8 mouse cellular contexts compared by ENCODE assay signal in the genomic region with DNA sequence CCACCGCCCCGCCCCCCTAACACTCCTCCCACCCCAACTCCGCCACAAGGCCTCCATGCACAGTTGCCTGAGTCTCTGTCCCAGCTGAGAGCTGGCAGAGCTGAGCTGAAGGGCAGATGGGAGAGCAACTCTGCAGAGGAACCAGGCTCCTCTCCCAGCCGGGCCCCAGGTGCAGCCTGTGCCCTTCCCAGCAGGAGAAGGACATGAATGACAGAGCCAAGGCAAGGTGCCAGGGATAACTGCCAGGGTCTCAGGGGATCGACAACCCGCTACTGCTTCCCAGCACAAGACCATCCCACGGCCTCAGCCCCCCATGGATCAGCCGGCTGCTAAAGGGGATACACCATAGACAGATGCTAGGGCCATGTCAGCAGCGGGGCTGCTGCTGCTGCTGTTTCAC. TPM values are rescaled to one million over a fixed set of nuclear protein-coding genes. Genes with fewer than 3 reads are reported as not detected.
DNase-seq lines count a peak whose midpoint lies in the region; ATAC-seq and TF ChIP-seq lines count a peak whose summit lies in the region.

No protein-coding gene starts in this region.

- H3K9ac ChIP-seq in hindbrain, postnatal 0 days (replicated peaks; ENCODE audit: low read length): no peak overlapping the region
- no peak overlapping the region for H3K9ac ChIP-seq in midbrain, embryonic 15.5 days

- peak; percentile 70 for DNase-seq in layer of hippocampus, postnatal 10 days (ENCODE audit: low spot score in 2 of 2)
- no peak for DNase-seq in layer of hippocampus, adult 2 months (ENCODE audit: low spot score in 2 of 2)
- peak; percentile 91 to 92 for DNase-seq in cerebellum, adult 2 months
- peak; percentile 82 for DNase-seq in hindbrain, postnatal 0 days (ENCODE audit: low spot score)
- DNase-seq in left cerebral cortex, postnatal 25 days (ENCODE audit: low spot score in 2 of 2): no peak
- no peak for DNase-seq in urinary bladder, postnatal 25 days (ENCODE audit: low spot score)
- no peak for DNase-seq in spleen, postnatal 10 days (ENCODE audit: low spot score in 2 of 2)

- TF ChIP-seq POLR2A in cerebellum, adult 2 months (IDR thresholded peaks at IDR 0.05; ENCODE audit: borderline replicate concordance, insufficient read depth, low read length): no peak

- TF ChIP-seq CTCF in layer of hippocampus, adult 2 months (conservative IDR thresholded peaks at IDR 0.05): no peak
- TF ChIP-seq CTCF in cerebellum, adult 2 months (IDR thresholded peaks at IDR 0.05; ENCODE audit: borderline replicate concordance, insufficient read depth, low read depth, low read length): no peak
- no peak for TF ChIP-seq CTCF in hindbrain, postnatal 0 days (IDR thresholded peaks at IDR 0.05; ENCODE audit: low read depth)

- ATAC-seq in hindbrain, postnatal 0 days: peak; percentile 86
- ATAC-seq in midbrain, embryonic 15.5 days (replicated peaks): peak; percentile 72

- intact Hi-C loops in left cerebral cortex, postnatal 25 days (cut with DNase I): no loop called here

- peaks cover 15% of the 10 kb centered on the region for H3K4me1 ChIP-seq in cerebellum, adult 2 months (ENCODE audit: control insufficient read depth, insufficient read depth, low read length)
- H3K4me1 ChIP-seq in hindbrain, postnatal 0 days (ENCODE audit: insufficient read depth, low read length): no peaks in the 10 kb centered on the region; the same call in 1 of the 2 replicates
- H3K4me1 ChIP-seq in midbrain, embryonic 15.5 days: peaks cover 5% of the 10 kb centered on the region; the same call in 1 of the 2 replicates

- H3K4me3 ChIP-seq in layer of hippocampus, adult 2 months: no peak overlapping the region
- peak overlapping the region; percentile 20 for H3K4me3 ChIP-seq in cerebellum, adult 2 months (replicated peaks; ENCODE audit: insufficient read depth, low read depth, low read length)
- H3K4me3 ChIP-seq in hindbrain, postnatal 0 days (ENCODE audit: low read length): no peak overlapping the region
- no peak overlapping the region for H3K4me3 ChIP-seq in midbrain, embryonic 15.5 days

- 4% methylated on average over 9 of the region's 9 CpGs for WGBS in cerebellum, adult 2 months
- 15% methylated on average over 9 of the region's 9 CpGs for WGBS in hindbrain, postnatal 0 days
- whole genome bisulfite sequencing in midbrain, embryonic 15.5 days: 26% methylated on average over 9 of the region's 9 CpGs

- no peak overlapping the region for H3K27ac ChIP-seq in layer of hippocampus, adult 2 months
- H3K27ac ChIP-seq in cerebellum, adult 2 months (ENCODE audit: insufficient read depth, low read length): no peak overlapping the region
- peak overlapping the region; percentile 36; the same call in 1 of the 2 replicates for H3K27ac ChIP-seq in hindbrain, postnatal 0 days
- 0 out of 2 replicates have a peak overlapping the region, but pooled peaks have one; percentile 15 for H3K27ac ChIP-seq in midbrain, embryonic 15.5 days

- no peaks in the 10 kb centered on the region for H3K36me3 ChIP-seq in hindbrain, postnatal 0 days (ENCODE audit: insufficient read depth, low read length)
- no peaks in the 10 kb centered on the region for H3K36me3 ChIP-seq in midbrain, embryonic 15.5 days (replicated peaks)

- H3K27me3 ChIP-seq in cerebellum, adult 2 months (ENCODE audit: control insufficient read depth, insufficient read depth, low read length): no peaks in the 10 kb centered on the region
- H3K27me3 ChIP-seq in hindbrain, postnatal 0 days (ENCODE audit: insufficient read depth, low read length): no peaks in the 10 kb centered on the region
- H3K27me3 ChIP-seq in midbrain, embryonic 15.5 days (replicated peaks): no peaks in the 10 kb centered on the region

- H3K9me3 ChIP-seq in hindbrain, postnatal 0 days (ENCODE audit: low read length): no peaks in the 10 kb centered on the region
- no peaks in the 10 kb centered on the region for H3K9me3 ChIP-seq in midbrain, embryonic 15.5 days

- H3K4me2 ChIP-seq in hindbrain, postnatal 0 days (ENCODE audit: low read depth, low read length): no peak overlapping the region
- no peak overlapping the region for H3K4me2 ChIP-seq in midbrain, embryonic 15.5 days

RNA-seq across cellular contexts. Expression of a gene that starts 39.4 kb away (rescaled TPM):
- 10 to 100 TPM; 31.2 to 34.2 TPM for total RNA-seq in layer of hippocampus, postnatal 10 days (2021)
- total RNA-seq in layer of hippocampus, adult 2 months (2021): 10 to 100 TPM; 25.2 to 31.0 TPM
- 30.2 and 32.5 TPM in 2 replicates for polyA plus RNA-seq in cerebellum, adult 2 months (2012; rRNA removed)
- 21.2 and 25.7 TPM in 2 replicates for total RNA-seq in hindbrain, postnatal 0 days (2014; rRNA removed)
- 88.0 and 93.4 TPM in 2 replicates for polyA plus RNA-seq in hindbrain, postnatal 0 days (2015; fragmentation: Nextera tagmentation; extraction: Ambion mirVana)
- polyA plus RNA-seq in midbrain, embryonic 15.5 days (2015; fragmentation: Nextera tagmentation; extraction: Ambion mirVana): 94.9 and 98.5 TPM in 2 replicates
- 10 to 100 TPM; 28.4 to 29.4 TPM for total RNA-seq in left cerebral cortex, postnatal 25 days (2021)

RNA-seq across cellular contexts. Expression of a gene that starts 56.1 kb away (rescaled TPM):
- 1 to 10 TPM; 2.3 to 3.0 TPM for total RNA-seq in layer of hippocampus, postnatal 10 days (2021)
- total RNA-seq in layer of hippocampus, adult 2 months (2021): 1 to 10 TPM; 1.4 to 2.1 TPM
- 1.6 and 2.6 TPM in 2 replicates for polyA plus RNA-seq in cerebellum, adult 2 months (2012; rRNA removed)
- 2.5 and 2.9 TPM in 2 replicates for total RNA-seq in hindbrain, postnatal 0 days (2014; rRNA removed)
- polyA plus RNA-seq in hindbrain, postnatal 0 days (2015; fragmentation: Nextera tagmentation; extraction: Ambion mirVana): 2.7 and 2.8 TPM in 2 replicates
- 4.3 and 4.4 TPM in 2 replicates for polyA plus RNA-seq in midbrain, embryonic 15.5 days (2015; fragmentation: Nextera tagmentation; extraction: Ambion mirVana)
- 1 to 10 TPM in 1 of 2 experiments, under 1 TPM in 1; 0.85 to 1.5 TPM for total RNA-seq in left cerebral cortex, postnatal 25 days (2021)

Comparison
In these comparisons a context has a peak if more than half of its experiments do, and no peak if none do; other contexts are left out.
1. DNase-seq: peak in layer of hippocampus, postnatal 10 days (2 of 2), cerebellum, adult 2 months (2 of 2) and hindbrain, postnatal 0 days (single experiment); none in layer of hippocampus, adult 2 months (0 of 2), left cerebral cortex, postnatal 25 days (0 of 2), urinary bladder, postnatal 25 days (single experiment) and spleen, postnatal 10 days (0 of 2).
2. H3K27ac ChIP-seq: peak in hindbrain, postnatal 0 days (single experiment) and midbrain, embryonic 15.5 days (single experiment); none in layer of hippocampus, adult 2 months (single experiment) and cerebellum, adult 2 months (single experiment).